In the genomic region with DNA sequence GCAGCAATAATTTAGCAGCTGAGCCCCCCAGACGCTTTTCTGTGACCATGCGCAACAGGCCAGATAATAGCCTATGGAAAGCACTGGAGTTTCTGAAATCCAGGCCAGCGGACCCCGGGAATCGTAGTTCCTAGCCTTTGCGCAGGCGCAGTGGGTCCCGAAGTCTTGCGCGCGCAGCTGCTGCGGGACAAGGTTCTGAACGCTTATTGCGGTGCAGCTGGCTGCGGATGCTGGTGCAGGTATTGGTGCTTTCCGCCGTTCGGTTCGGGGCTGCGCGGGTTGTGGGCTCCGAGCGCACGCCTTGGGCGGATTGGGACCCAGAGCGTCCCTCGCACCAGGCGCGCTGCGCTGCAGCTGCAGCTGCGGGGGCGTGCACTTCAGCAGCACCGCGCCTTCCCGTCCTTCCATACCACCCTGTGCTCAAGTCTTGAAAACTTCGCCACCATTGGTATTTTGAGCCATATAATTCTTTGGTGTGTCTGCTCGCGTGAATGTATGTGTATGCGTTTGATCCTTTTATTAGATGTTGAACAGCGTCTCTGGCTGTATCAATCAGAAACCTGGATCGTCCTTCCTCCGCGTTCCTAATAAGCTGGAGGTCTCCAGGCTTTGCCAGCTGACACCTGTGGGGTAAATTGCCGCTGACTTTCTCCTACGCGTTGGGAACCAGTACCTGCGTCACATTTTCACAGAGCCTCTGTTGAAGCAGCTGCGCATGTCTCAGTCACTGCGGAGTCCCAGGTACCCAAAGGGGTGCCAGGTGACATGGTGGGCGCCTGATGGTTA, we compare ENCODE assay signal across 8 mouse cellular contexts. TPM values are rescaled to one million over a fixed set of nuclear protein-coding genes. Genes with fewer than 3 reads are reported as not detected.
A peak's percentile ranks its signal among the peaks of the same experiment; 100 is the strongest.
DNase-seq lines count a peak whose midpoint lies in the region; ATAC-seq and TF ChIP-seq lines count a peak whose summit lies in the region.

A gene (plus strand): TSS at position 209 of the 786 bp plus-strand sequence.

- 1% methylated on average over 50 of the region's 50 CpGs for WGBS in forebrain, postnatal 0 days
- 2% methylated on average over 50 of the region's 50 CpGs for WGBS in liver, embryonic 16.5 days (ENCODE audit: insufficient replicate concordance)
- WGBS in neural tube, embryonic 13.5 days: 1% methylated on average over 50 of the region's 50 CpGs
- 2% methylated on average over 50 of the region's 50 CpGs for WGBS in stomach, postnatal 0 days

- H3K4me3 ChIP-seq in E14TG2a.4 (replicated peaks; ENCODE audit: low read length): peak within 1 kb of the TSS; percentile 87
- peak within 1 kb of the TSS; percentile 67 for H3K4me3 ChIP-seq in forebrain, postnatal 0 days (ENCODE audit: low read depth, low read length)
- H3K4me3 ChIP-seq in liver, embryonic 16.5 days (ENCODE audit: low read depth, low read length): peak within 1 kb of the TSS; percentile 67
- H3K4me3 ChIP-seq in neural tube, embryonic 13.5 days: peak within 1 kb of the TSS; percentile 80
- H3K4me3 ChIP-seq in stomach, postnatal 0 days (ENCODE audit: low read depth, low read length): peak within 1 kb of the TSS; percentile 69

- peak within 1 kb of the TSS; percentile 70 for H3K9ac ChIP-seq in forebrain, postnatal 0 days
- H3K9ac ChIP-seq in liver, embryonic 16.5 days (ENCODE audit: low read depth, low read length): peak within 1 kb of the TSS; percentile 27; the same call in 1 of the 2 replicates
- peak within 1 kb of the TSS; percentile 78 for H3K9ac ChIP-seq in neural tube, embryonic 13.5 days
- H3K9ac ChIP-seq in stomach, postnatal 0 days (ENCODE audit: low read length): peak within 1 kb of the TSS; percentile 65

- H3K4me2 ChIP-seq in forebrain, postnatal 0 days (ENCODE audit: low read depth): peak within 1 kb of the TSS; percentile 79
- H3K4me2 ChIP-seq in liver, embryonic 16.5 days (ENCODE audit: low read depth, low read length): peak within 1 kb of the TSS; percentile 82
- peak within 1 kb of the TSS; percentile 87 for H3K4me2 ChIP-seq in neural tube, embryonic 13.5 days
- peak within 1 kb of the TSS; percentile 95 for H3K4me2 ChIP-seq in stomach, postnatal 0 days (replicated peaks; ENCODE audit: low read depth)

- H3K36me3 ChIP-seq in E14TG2a.4 (ENCODE audit: insufficient read depth, low read length): no peaks in the 10 kb centered on the region
- no peaks in the 10 kb centered on the region for H3K36me3 ChIP-seq in forebrain, postnatal 0 days (ENCODE audit: insufficient read depth)
- H3K36me3 ChIP-seq in liver, embryonic 16.5 days (ENCODE audit: control insufficient read depth, insufficient read depth): no peaks in the 10 kb centered on the region
- H3K36me3 ChIP-seq in neural tube, embryonic 13.5 days: no peaks in the 10 kb centered on the region
- no peaks in the 10 kb centered on the region for H3K36me3 ChIP-seq in stomach, postnatal 0 days (ENCODE audit: control insufficient read depth, insufficient read depth, low read length)

- TF ChIP-seq CTCF in E14TG2a.4 (conservative IDR thresholded peaks at IDR 0.05; ENCODE audit: low read length): no peak
- no peak for TF ChIP-seq CTCF in forebrain, postnatal 0 days (IDR thresholded peaks at IDR 0.05; ENCODE audit: low read depth)
- TF ChIP-seq CTCF in stomach, postnatal 0 days (IDR thresholded peaks at IDR 0.05; ENCODE audit: low read depth): no peak

- intact Hi-C loops in heart, postnatal 36 days (cut with DNase I): no loop called here

- peaks cover 59% of the 10 kb centered on the region for H3K27me3 ChIP-seq in E14TG2a.4 (ENCODE audit: insufficient read depth, low read length)
- H3K27me3 ChIP-seq in forebrain, postnatal 0 days (ENCODE audit: insufficient read depth, low read length): no peaks in the 10 kb centered on the region
- peaks cover 21% of the 10 kb centered on the region for H3K27me3 ChIP-seq in liver, embryonic 16.5 days (ENCODE audit: control insufficient read depth, insufficient read depth, low read depth, low read length)
- peaks cover 13% of the 10 kb centered on the region for H3K27me3 ChIP-seq in neural tube, embryonic 13.5 days
- H3K27me3 ChIP-seq in stomach, postnatal 0 days (ENCODE audit: control insufficient read depth, insufficient read depth, low read length): no peaks in the 10 kb centered on the region

- H3K4me1 ChIP-seq in E14TG2a.4 (replicated peaks; ENCODE audit: low read depth, low read length): peaks cover 6% of the 10 kb centered on the region
- no peaks in the 10 kb centered on the region for H3K4me1 ChIP-seq in forebrain, postnatal 0 days (ENCODE audit: insufficient read depth)
- H3K4me1 ChIP-seq in liver, embryonic 16.5 days (ENCODE audit: control insufficient read depth, low read depth, low read length): peaks cover 2% of the 10 kb centered on the region; the same call in 1 of the 2 replicates
- H3K4me1 ChIP-seq in neural tube, embryonic 13.5 days (replicated peaks): peaks cover 15% of the 10 kb centered on the region
- peaks cover 2% of the 10 kb centered on the region; the same call in 1 of the 2 replicates for H3K4me1 ChIP-seq in stomach, postnatal 0 days (replicated peaks; ENCODE audit: control insufficient read depth, insufficient read depth)

- peak within 1 kb of the TSS; percentile 78 for H3K27ac ChIP-seq in forebrain, postnatal 0 days (ENCODE audit: low read depth, low read length)
- H3K27ac ChIP-seq in liver, embryonic 16.5 days (ENCODE audit: low read length): no peak within 1 kb of the TSS
- H3K27ac ChIP-seq in neural tube, embryonic 13.5 days (replicated peaks): peak within 1 kb of the TSS; percentile 61
- no peak within 1 kb of the TSS for H3K27ac ChIP-seq in stomach, postnatal 0 days (replicated peaks)

- no peak for TF ChIP-seq EP300 in stomach, postnatal 0 days (optimal IDR thresholded peaks at IDR 0.05)

- peak; percentile 92 for ATAC-seq in forebrain, postnatal 0 days
- ATAC-seq in liver, embryonic 16.5 days (ENCODE audit: low read depth): peak; percentile 21; the same call in 1 of the 2 replicates
- ATAC-seq in neural tube, embryonic 13.5 days (ENCODE audit: low read depth): peak; percentile 92
- peak; percentile 74 for ATAC-seq in stomach, postnatal 0 days (ENCODE audit: low FRiP score, low TSS enrichment)

- peak; percentile 88 for DNase-seq in cerebellum, adult 11-12 months
- DNase-seq in forebrain, postnatal 0 days: peak; percentile 97
- DNase-seq in heart, postnatal 36 days: peak; percentile 69 to 71
- DNase-seq in layer of hippocampus, adult 11-12 months (ENCODE audit: low spot score): peak; percentile 89
- peak; percentile 81 for DNase-seq in stomach, postnatal 0 days (ENCODE audit: low spot score)

- peaks cover 10% of the 10 kb centered on the region for H3K9me3 ChIP-seq in E14TG2a.4 (ENCODE audit: low read length)
- H3K9me3 ChIP-seq in forebrain, postnatal 0 days (ENCODE audit: low read length): no peaks in the 10 kb centered on the region
- H3K9me3 ChIP-seq in liver, embryonic 16.5 days (replicated peaks; ENCODE audit: control insufficient read depth, low read length): no peaks in the 10 kb centered on the region
- H3K9me3 ChIP-seq in neural tube, embryonic 13.5 days: no peaks in the 10 kb centered on the region
- H3K9me3 ChIP-seq in stomach, postnatal 0 days (ENCODE audit: control insufficient read depth, low read length): no peaks in the 10 kb centered on the region

RNA-seq across cellular contexts. Expression of the gene that starts here (rescaled TPM):
- 3.7 and 5.6 TPM in 2 replicates for total RNA-seq in forebrain, postnatal 0 days (2014; rRNA removed)
- polyA plus RNA-seq in forebrain, postnatal 0 days (2015; fragmentation: Nextera tagmentation; extraction: Ambion mirVana): 0.44 and 1.5 TPM in 2 replicates
- not detected for total RNA-seq in heart, postnatal 36 days (2021)
- polyA plus RNA-seq in liver, embryonic 16.5 days (2015; fragmentation: Nextera tagmentation; extraction: Ambion mirVana): 0.04 and 0.05 TPM in 2 replicates
- polyA plus RNA-seq in neural tube, embryonic 13.5 days (2015; fragmentation: Nextera tagmentation; extraction: Ambion mirVana): 0.44 and 0.47 TPM in 2 replicates
- polyA plus RNA-seq in stomach, postnatal 0 days (2015; fragmentation: Nextera tagmentation; extraction: Ambion mirVana): 0.11 and 0.13 TPM in 2 replicates

Comparison
In these comparisons a context has a peak if more than half of its experiments do, and no peak if none do; other contexts are left out.
1. Peak in DNase-seq in heart, postnatal 36 days; RNA of the gene not detected or under 1 TPM.
2. Peak in ATAC-seq, H3K4me3 ChIP-seq, H3K9ac ChIP-seq and H3K4me2 ChIP-seq in liver, embryonic 16.5 days; RNA of the gene not detected or under 1 TPM.
3. Peak in ATAC-seq, H3K4me3 ChIP-seq, H3K27ac ChIP-seq, H3K9ac ChIP-seq and H3K4me2 ChIP-seq in neural tube, embryonic 13.5 days; RNA of the gene not detected or under 1 TPM.
4. Peak in DNase-seq, ATAC-seq, H3K4me3 ChIP-seq, H3K9ac ChIP-seq and H3K4me2 ChIP-seq in stomach, postnatal 0 days; RNA of the gene not detected or under 1 TPM.
5. ATAC-seq: peak in every context shown above with its lines; median percentile 92 in forebrain, postnatal 0 days; 92 in neural tube, embryonic 13.5 days; 74 in stomach, postnatal 0 days; 21 in liver, embryonic 16.5 days.
6. H3K9ac ChIP-seq: peak in every context shown above with its lines; median percentile 78 in neural tube, embryonic 13.5 days; 70 in forebrain, postnatal 0 days; 65 in stomach, postnatal 0 days; 27 in liver, embryonic 16.5 days.